Comparison of ENCODE assay signal across 12 mouse cellular contexts in genomic region chr17:87461499-87461896, GRCm38 (mm10). TPM values are rescaled to one million over a fixed set of nuclear protein-coding genes. Genes with fewer than 3 reads are reported as not detected.
DNase-seq lines count a peak whose midpoint lies in the region; ATAC-seq and TF ChIP-seq lines count a peak whose summit lies in the region.
"Had no signal": no experiment of that assay in that cellular context is flagged by ENCODE, and none has a peak within 500 bp of the region (broad histone marks: within the 10 kb centered on the region; RNA-seq: fewer than 3 reads in every experiment).

No protein-coding gene starts in this region.

- TF ChIP-seq POLR2A in kidney, adult 2 months (IDR thresholded peaks at IDR 0.05; ENCODE audit: low read depth, low read length): no peak
- TF ChIP-seq POLR2A in brain, embryonic 14.5 days (IDR thresholded peaks at IDR 0.05; ENCODE audit: borderline replicate concordance, extremely low read depth, insufficient read depth, insufficient read length, poor library complexity, severe bottlenecking): no peak

- no peaks in the 10 kb centered on the region for H3K36me3 ChIP-seq in kidney, adult 2 months (ENCODE audit: control insufficient read depth, insufficient read depth, low read length)
- no peaks in the 10 kb centered on the region for H3K36me3 ChIP-seq in hindbrain, embryonic 15.5 days
- H3K36me3 ChIP-seq: limb, embryonic 13.5 days had no signal

- H3K4me2 ChIP-seq in hindbrain, embryonic 15.5 days: no peak overlapping the region

- H3K4me3 ChIP-seq in kidney, adult 2 months (ENCODE audit: insufficient read depth, low read depth, low read length): no peak overlapping the region
- no peak overlapping the region for H3K4me3 ChIP-seq in hindbrain, embryonic 15.5 days
- H3K4me3 ChIP-seq: limb, embryonic 13.5 days had no signal

- intact Hi-C loops in heart, postnatal 36 days (cut with DNase I): loop anchor here (5.0 to 10.0 kb wide), 2 partner anchors 66 to 213 kb away; partner anchors contain the start of gene Msh2

- DNase-seq in kidney, adult 2 months: no peak
- no peak for DNase-seq in kidney, adult 8-10 months
- DNase-seq in 416B (ENCODE audit: low read depth): peak; percentile 12
- DNase-seq in brain, embryonic 14.5 days (ENCODE audit: low read depth): peak; percentile 34
- no peak for DNase-seq in B cell, adult 2 months
- no peak for DNase-seq in right cerebral cortex, postnatal 36 days (ENCODE audit: low spot score in 2 of 2)
- no peak for DNase-seq in heart, postnatal 36 days
- DNase-seq: cerebellum, adult 8-10 months had no signal

- ATAC-seq in hindbrain, embryonic 15.5 days (ENCODE audit: low FRiP score, low read depth): peak; percentile 23; the same call in 1 of the 2 replicates

- 58% methylated on average over 3 of the region's 3 CpGs for WGBS in kidney, adult 2 months
- WGBS in hindbrain, embryonic 15.5 days: 39% methylated on average over 3 of the region's 3 CpGs

- H3K27me3 ChIP-seq in kidney, adult 2 months (replicated peaks; ENCODE audit: control insufficient read depth, insufficient read depth, low read length): no peaks in the 10 kb centered on the region
- no peaks in the 10 kb centered on the region for H3K27me3 ChIP-seq in hindbrain, embryonic 15.5 days

- H3K4me1 ChIP-seq in kidney, adult 2 months (ENCODE audit: control insufficient read depth, insufficient read depth, low read length): peaks cover 11% of the 10 kb centered on the region
- peaks cover 41% of the 10 kb centered on the region for H3K4me1 ChIP-seq in hindbrain, embryonic 15.5 days (replicated peaks)

- no peak overlapping the region for H3K9ac ChIP-seq in hindbrain, embryonic 15.5 days
- H3K9ac ChIP-seq: limb, embryonic 13.5 days had no signal

- no peaks in the 10 kb centered on the region for H3K9me3 ChIP-seq in hindbrain, embryonic 15.5 days
- H3K9me3 ChIP-seq: limb, embryonic 13.5 days had no signal

- TF ChIP-seq CTCF in kidney, adult 2 months (conservative IDR thresholded peaks at IDR 0.05; ENCODE audit: insufficient read depth, insufficient read length, low read depth, low read length): 0 out of 2 replicates have a peak, but pooled peaks have one; percentile 24
- peak; percentile 25; the same call in 1 of the 2 replicates for TF ChIP-seq CTCF in brain, embryonic 14.5 days (IDR thresholded peaks at IDR 0.05; ENCODE audit: borderline replicate concordance, extremely low read depth, insufficient read depth, insufficient read length)

- no peak overlapping the region for H3K27ac ChIP-seq in kidney, adult 2 months (ENCODE audit: insufficient read depth, low read depth, low read length)
- no peak overlapping the region; the same call in 1 of the 2 replicates for H3K27ac ChIP-seq in hindbrain, embryonic 15.5 days (replicated peaks)

RNA-seq across cellular contexts. Expression of gene Calm2, which starts 14.8 kb away (rescaled TPM):
- polyA plus RNA-seq in kidney, adult 2 months (2012; rRNA removed): 40.5 and 78.8 TPM in 2 replicates
- 919 and 1,119 TPM in 2 replicates for polyA plus RNA-seq in brain, embryonic 14.5 days (2012; rRNA removed)
- polyA plus RNA-seq in hindbrain, embryonic 15.5 days (2015; fragmentation: Nextera tagmentation; extraction: Ambion mirVana): 2,472 and 2,541 TPM in 2 replicates
- 100 to 1,000 TPM; 133 to 154 TPM for total RNA-seq in heart, postnatal 36 days (2021)

RNA-seq across cellular contexts. Expression of gene Stpg4, which starts 34.0 kb away (rescaled TPM):
- polyA plus RNA-seq in kidney, adult 2 months (2012; rRNA removed): not detected in 2 replicates
- 0.16 TPM in 1 of 2 replicates, not detected in the other for polyA plus RNA-seq in brain, embryonic 14.5 days (2012; rRNA removed)
- polyA plus RNA-seq in hindbrain, embryonic 15.5 days (2015; fragmentation: Nextera tagmentation; extraction: Ambion mirVana): not detected in 2 replicates
- not detected for total RNA-seq in heart, postnatal 36 days (2021)
- polyA plus RNA-seq: heart, embryonic 11.5 days; kidney, embryonic 14.5 days; limb, embryonic 13.5 days had no signal

Comparison
In these comparisons a context has a peak if more than half of its experiments do, and no peak if none do; other contexts are left out.
1. DNase-seq: peak in 416B (single experiment) and brain, embryonic 14.5 days (single experiment); none in kidney, adult 2 months (single experiment), kidney, adult 8-10 months (0 of 2), B cell, adult 2 months (0 of 2), right cerebral cortex, postnatal 36 days (0 of 2) and heart, postnatal 36 days (0 of 2).
2. RNA of gene Calm2, which starts 14.8 kb away (polyA plus RNA-seq): 2,472 to 2,541 TPM in hindbrain, embryonic 15.5 days and 919 to 1,119 TPM in brain, embryonic 14.5 days; 40.5 to 78.8 TPM in kidney, adult 2 months; every median in the first group is over 10 times any median in the second.